Mouse (Mus musculus) spleen, adult 18-20 months (tissue): ENCODE data around the gene Chrna9.

Source experiments
- DNase-seq, 2 experiments: peaks; one replicate each; pipeline ENCODE4 v3.0.0; 2022; ENCODE audit warnings: mixed read lengths in 2 of 2

Gene Chrna9

GRCm38 (mm10) chr5:65919904-65920303 is 14.8 kb upstream of the Chrna9 start:
- DNase-seq: no peak

DNA sequence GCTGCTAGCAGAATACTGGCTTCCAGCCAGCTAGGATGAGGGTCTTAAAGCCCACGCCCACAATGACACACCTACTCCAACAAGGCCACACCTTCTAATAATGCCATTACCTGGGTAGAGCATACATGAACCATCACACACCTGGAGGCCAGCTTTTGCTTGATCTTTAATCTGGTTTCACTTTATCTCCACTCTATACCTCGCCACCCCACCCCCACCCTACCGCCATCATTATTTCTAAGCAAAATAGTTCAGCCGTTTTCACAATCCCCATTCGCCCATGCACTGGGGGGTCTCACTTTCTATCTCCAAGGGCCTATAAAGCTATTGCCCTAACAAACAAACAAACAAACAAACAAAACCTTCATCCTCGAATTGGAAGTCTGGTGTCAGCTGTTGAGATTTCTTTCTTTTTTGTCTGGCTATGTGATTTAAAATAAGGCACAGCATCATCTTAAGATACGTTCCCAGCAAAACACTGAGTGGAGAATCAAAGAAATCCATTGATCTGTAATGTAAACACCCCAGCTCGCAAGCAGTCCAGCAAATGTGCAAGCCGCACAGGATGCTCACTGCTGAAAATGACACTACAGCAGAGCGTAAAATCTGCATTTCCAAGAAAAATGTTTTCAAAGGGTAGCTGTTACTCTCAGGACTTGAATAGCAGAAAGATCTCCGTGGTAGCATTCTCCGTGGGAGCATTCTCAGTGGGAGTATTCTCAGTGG is 13.9 kb upstream of the Chrna9 start:
- no peak for DNase-seq

DNA sequence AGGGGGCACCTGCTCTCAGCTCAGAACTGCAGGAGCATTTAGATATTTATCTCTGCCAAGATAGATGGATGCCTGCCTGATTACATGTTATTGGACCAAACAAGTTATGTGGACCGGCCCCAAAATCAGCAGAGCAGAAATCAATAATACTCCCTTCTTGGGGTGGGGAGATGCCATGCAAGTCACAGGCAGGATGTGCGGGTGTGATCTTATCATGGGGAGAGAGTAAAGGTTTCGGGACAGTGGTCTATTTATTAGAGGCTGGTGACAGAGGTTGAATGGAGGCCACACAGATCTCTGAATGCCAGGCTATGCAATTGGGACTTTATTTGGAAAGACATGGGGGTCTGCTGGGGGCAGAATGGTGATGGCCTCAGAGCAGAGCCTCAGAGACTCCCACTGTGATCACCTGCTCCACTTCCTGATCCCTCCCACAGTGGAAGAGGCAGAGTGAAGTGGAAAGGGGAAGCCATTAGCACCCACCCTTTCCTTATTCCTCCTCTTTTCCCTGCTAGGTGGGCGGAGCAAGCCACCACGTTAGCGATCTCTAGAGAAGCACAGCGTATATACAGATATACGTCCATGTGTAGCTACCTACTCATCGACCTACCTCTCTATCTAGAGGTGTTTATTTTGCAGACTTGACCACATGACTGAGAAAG is 13.1 kb upstream of the Chrna9 start:
- no peak for DNase-seq

- no peak for DNase-seq
These were observed 8.1 kb upstream of the Chrna9 start for GRCm38 (mm10) chr5:65926666-65927065.

- peak; percentile 63 to 80 for DNase-seq
These were observed 5.6 kb upstream of the Chrna9 start for GRCm38 (mm10) chr5:65929162-65929561.

- no peak for DNase-seq
These were observed 4.5 kb upstream of the Chrna9 start for GRCm38 (mm10) chr5:65930171-65930570.

DNA sequence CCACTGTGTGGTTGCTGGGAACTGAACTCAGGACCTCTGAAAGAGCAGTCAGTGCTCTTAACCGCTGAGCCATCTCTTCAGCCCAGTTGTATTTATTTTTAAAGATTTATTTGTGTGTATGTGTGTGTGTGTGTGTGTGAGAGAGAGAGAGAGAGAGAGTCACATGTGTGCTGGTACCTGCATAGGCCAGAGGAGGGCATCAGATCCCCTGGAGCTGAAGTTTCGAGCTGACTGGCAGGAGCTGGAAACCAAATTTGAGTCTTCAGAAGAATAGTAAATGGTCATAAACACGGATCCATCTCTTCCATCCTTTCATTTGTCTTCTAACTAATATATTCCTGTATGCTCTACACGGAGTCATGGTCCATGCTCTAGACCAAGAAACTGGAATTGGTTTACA is 1.5 kb upstream of the Chrna9 start:
- no peak for DNase-seq

DNA sequence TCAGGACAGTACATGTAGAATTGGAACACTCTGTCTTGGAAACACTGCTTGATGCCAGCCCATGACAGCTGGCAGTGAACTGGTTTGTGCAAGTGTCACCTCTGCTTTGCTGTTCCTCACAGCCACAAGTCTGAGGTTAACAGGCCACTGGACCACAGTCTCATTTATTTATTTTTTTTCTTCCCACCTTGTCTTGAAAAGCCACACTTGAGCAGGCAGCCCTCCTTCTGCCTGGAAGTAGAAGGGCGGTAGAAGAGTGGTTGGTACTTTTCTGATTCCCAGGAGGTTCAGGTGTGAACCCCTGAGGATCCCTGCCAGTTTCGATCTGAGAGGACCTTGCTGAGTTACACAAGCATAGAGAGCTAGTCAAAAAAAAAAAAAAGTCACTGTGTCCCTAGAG is 957 bp upstream of the Chrna9 start:
- DNase-seq: no peak

DNA sequence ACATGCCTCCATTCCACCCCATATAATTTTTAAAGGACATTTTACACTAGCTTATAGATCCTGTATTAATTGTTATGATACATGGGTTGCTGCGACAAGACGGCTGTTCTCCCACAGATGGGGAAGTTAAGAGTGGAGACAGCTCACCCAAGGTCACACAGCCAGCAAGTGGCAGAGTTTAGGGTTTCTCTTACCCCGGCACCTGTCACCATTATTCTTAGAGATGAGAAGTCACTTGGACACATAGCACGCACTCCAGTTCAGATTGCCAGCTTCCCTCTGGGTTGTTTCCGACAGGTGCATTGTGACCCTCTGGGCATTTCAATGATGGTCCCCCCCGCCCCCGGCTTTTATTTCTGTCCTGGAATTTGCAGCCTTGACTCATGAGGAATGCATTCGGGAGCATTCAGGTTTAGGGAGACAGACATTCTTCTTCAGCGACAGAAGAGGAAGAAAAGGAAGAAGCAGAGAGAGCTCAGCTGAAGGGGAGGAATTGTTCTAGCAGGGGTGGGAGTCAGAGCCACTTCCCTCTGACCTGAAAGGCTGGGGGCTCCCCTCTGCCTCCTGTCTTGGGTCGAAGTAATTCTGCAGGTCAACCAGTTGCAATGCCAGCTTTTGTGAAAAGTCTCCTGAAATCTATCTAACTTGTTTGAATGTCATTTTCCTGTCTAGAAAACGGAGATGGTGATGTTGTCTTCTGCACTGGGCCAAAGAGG is 2.4 kb downstream of the Chrna9 start:
- no peak for DNase-seq

DNA sequence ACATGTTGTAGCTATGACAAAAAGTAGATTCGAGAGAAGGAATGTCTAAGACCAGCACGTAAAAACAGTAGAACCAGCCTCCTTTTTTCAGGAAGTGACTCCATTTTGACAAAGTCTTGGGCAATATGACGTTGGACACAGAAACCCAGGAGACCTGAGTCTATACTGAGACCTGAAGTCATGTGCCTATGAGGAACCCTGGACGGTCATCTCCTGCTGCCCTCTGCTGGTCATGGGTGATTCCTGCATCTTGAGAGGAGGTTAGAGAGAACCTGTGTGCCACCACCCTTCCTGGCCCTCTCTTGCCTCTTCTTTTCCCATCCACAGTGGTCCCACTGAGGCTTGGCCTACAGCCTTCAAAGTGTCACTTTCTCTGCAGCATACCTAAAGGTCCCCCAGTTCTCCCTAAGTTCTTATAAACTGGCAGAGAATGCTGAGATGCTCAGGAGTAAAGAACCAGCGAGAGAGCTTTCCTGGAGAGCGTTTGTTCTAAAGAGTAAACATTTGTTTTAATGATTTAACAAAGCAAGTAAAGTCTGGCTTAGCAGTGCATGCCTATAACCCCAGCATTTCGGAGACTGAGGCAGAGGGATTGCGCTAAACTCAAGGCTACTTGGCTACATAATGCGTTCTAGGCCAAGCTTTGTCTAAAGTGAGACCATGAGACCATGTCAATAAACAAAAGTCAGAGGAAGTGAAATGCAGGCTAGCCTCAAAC is 3.4 kb downstream of the Chrna9 start:
- peak; percentile 79 to 90 for DNase-seq

- DNase-seq: no peak
These were observed 6.4 kb downstream of the Chrna9 start for GRCm38 (mm10) chr5:65941145-65941544.

- no peak for DNase-seq
These were observed 15.1 kb downstream of the Chrna9 start for GRCm38 (mm10) chr5:65949822-65950221.

DNA sequence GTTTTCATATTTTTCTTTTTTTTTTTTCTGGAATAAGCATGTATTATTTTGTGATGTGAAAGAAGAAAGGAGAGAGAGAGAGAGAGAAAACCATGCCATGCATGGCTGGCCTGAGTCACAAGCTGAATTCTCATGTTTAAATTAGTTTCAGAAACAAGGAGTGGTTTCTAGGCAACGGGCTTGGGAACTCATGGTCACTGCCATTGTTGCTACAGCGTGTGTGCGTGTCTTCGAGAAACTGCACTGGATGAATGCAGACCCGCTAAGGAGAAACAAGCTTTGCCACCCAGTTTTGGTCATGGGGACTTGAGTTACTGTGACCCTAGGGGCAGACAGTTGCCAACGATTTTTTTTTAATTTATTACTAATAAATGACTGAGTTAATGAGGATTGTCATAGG is 15.5 kb downstream of the Chrna9 start:
- no peak for DNase-seq

GRCm38 (mm10) chr5:65950679-65951512 is 16.2 kb downstream of the Chrna9 start:
- DNase-seq: peak; percentile 40 to 50

DNA sequence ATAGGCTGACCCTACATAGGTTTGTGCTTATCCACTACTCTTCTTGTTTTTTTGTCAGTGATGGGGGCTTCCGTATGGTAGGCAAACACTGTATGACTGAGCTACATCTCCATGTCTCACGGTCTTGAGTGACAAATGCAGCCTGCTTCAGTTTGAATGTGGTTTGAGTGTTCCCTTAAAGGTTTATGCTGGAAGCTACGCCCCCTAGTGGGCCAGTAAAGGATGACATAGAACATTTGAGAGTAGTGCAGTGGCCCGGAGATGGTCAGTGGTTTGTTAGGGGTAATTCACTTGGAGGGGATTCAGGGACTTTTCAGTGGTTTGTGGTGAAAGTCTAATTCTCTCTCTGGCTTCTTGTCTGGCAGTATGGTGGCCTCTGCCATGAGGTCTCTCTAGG is 16.8 kb downstream of the Chrna9 start:
- DNase-seq: peak in 1 of 2 experiments; percentile 51

GRCm38 (mm10) chr5:65954130-65955080 is 19.7 kb downstream of the Chrna9 start:
- no peak for DNase-seq

- DNase-seq: peak; percentile 82 to 94
These were observed 20.8 kb downstream of the Chrna9 start for GRCm38 (mm10) chr5:65955343-65956143.

GRCm38 (mm10) chr5:65956144-65957008 is 21.7 kb downstream of the Chrna9 start:
- no peak for DNase-seq

- peak in 1 of 2 experiments; percentile 50 for DNase-seq
These were observed 23.9 kb downstream of the Chrna9 start for GRCm38 (mm10) chr5:65958597-65958996.
